Mouse (Mus musculus): Measurements from ENCODE around the gene Wfdc3.

DNA sequence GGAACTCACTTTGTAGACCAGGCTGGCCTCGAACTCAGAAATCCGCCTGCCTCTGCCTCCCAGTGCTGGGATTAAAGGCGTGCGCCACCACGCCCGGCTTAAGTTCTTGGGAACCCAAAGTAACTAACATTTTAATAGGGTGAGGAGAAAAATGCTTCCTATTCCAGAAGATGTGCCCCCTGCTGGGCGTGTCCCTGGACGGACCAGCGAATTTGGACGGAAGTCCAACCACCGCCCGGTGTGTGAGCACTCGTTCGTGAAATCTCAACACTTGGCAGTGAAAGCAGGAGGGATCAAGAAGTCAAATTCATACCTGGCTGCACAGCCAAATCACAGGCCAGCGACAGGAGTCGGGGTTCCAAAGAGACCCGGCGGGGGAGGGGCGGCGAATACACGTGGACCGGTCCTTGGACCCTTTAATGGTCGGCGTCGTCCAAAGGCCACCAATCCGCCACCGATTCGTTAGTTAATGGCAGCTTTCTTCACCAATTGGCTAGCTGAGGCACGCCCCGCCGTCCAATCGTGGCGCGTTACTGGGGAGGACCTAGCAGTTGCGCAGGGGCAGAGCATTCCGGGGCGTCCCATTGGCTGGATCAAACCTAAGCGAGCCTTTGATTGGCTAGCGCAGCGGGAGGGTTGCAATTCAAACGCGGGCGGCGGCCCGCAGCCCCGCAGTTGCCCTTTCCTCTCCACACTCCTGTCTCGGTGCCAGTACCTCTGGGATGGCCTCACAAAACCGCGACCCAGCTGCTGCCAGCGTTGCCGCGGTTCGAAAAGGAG, 23.7 kb upstream of the Wfdc3 start, which contains the start of gene Ube2c:
- TF ChIP-seq POLR2A (IDR thresholded peaks at IDR 0.05; ENCODE audit: insufficient read depth, low read length) (peak; percentile 78), CTCF (IDR thresholded peaks at IDR 0.05; ENCODE audit: low read depth, low read length) (peak; percentile 2), EP300 (IDR thresholded peaks at IDR 0.05; ENCODE audit: insufficient read depth, low read depth, low read length) (no peak)

Data from ES-Bruce4 (cell line).